Mouse (Mus musculus) MEL (cell line): ENCODE data around the gene Sorbs1. TPM values are rescaled to one million over a fixed set of nuclear protein-coding genes. Genes with fewer than 3 reads are reported as not detected.

ENCODE experiments used
- DNase-seq: peaks from one replicate; pipeline ENCODE4 v3.0.0; 2011; ENCODE audit warnings: low read depth, low spot score
- H3K27ac ChIP-seq: 2 replicates; pipeline ENCODE4 v1.5.1; 2012; ENCODE audit warnings: low read depth, mild to moderate bottlenecking, control low read depth, low read length, moderate library complexity; ENCODE audit not compliant: control insufficient read depth
- H3K27me3 ChIP-seq, 2 experiments: fragments of 150-350 bp in 1 of 2; sonication (generic) in 1 of 2; 2 replicates each; pipeline ENCODE4 v1.6.1; 2012; ENCODE audit warnings: low read length in 2 of 2, mild to moderate bottlenecking in 2 of 2, improper control_type of control experiment in 1 of 2, moderate library complexity in 1 of 2; ENCODE audit not compliant: insufficient read depth in 2 of 2, control insufficient read depth in 1 of 2
- H3K36me3 ChIP-seq, 2 experiments: 2 replicates each; pipeline ENCODE4 v1.6.1; 2012 to 2014; ENCODE audit warnings: low read length in 2 of 2, improper control_type of control experiment in 1 of 2, inconsistent platforms in 1 of 2, mild to moderate bottlenecking in 1 of 2; ENCODE audit not compliant: insufficient read depth in 2 of 2, control insufficient read depth in 1 of 2
- H3K4me1 ChIP-seq, 2 experiments: fragments of 150-350 bp in 1 of 2; sonication (generic) in 1 of 2; 2 replicates each; pipeline ENCODE4 v1.6.1; 2012; ENCODE audit warnings: low read length in 2 of 2, improper control_type of control experiment in 1 of 2, mild to moderate bottlenecking in 1 of 2; ENCODE audit not compliant: insufficient read depth in 2 of 2, control insufficient read depth in 1 of 2
- H3K4me3 ChIP-seq, 2 experiments: fragments of 150-350 bp in 1 of 2; sonication (generic) in 1 of 2; 2 replicates each; pipeline ENCODE4 v1.5.1; 2012; ENCODE audit warnings: low read depth in 2 of 2, low read length in 2 of 2, mild to moderate bottlenecking in 2 of 2, moderate library complexity in 2 of 2, control low read depth in 1 of 2, improper control_type of control experiment in 1 of 2; ENCODE audit not compliant: control insufficient read depth in 1 of 2, insufficient read depth in 1 of 2
- H3K79me2 ChIP-seq: 2 replicates; pipeline ENCODE4 v1.6.1; 2012; ENCODE audit warnings: mild to moderate bottlenecking, low read length, moderate library complexity; ENCODE audit not compliant: control insufficient read depth, poor library complexity, insufficient read depth
- H3K9ac ChIP-seq: 2 replicates; pipeline ENCODE4 v1.6.1; 2012; ENCODE audit warnings: low read depth, mild to moderate bottlenecking, control low read depth, low read length, moderate library complexity; ENCODE audit not compliant: control insufficient read depth, poor library complexity, severe bottlenecking
- H3K9me3 ChIP-seq: fragments of 150-350 bp; sonication (generic); replicated peaks from 2 replicates; pipeline ENCODE4 v1.6.1; 2012; ENCODE audit warnings: mild to moderate bottlenecking, low read length, improper control_type of control experiment, moderate library complexity; ENCODE audit not compliant: insufficient read depth
- BHLHE40 ChIP-seq: IDR thresholded peaks from 2 replicates; pipeline ENCODE4 v1.6.1; 2012; ENCODE audit warnings: low read depth, mild to moderate bottlenecking, inconsistent platforms, low read length, improper control_type of control experiment, borderline replicate concordance
- CHD1 ChIP-seq: IDR thresholded peaks from 2 replicates; pipeline ENCODE4 v1.6.1; 2012; ENCODE audit warnings: low read depth, mild to moderate bottlenecking, inconsistent platforms, low read length, improper control_type of control experiment
- EP300 ChIP-seq, 2 experiments: IDR thresholded peaks; 2 replicates each; pipeline ENCODE4 v1.6.1; 2011; ENCODE audit warnings: improper control_type of control experiment in 2 of 2, low read length in 2 of 2, low read depth in 1 of 2, mild to moderate bottlenecking in 1 of 2
- GATA1 ChIP-seq: IDR thresholded peaks from 2 replicates; pipeline ENCODE4 v1.6.1; 2011; ENCODE audit warnings: low read depth, low read length, improper control_type of control experiment
- MAX ChIP-seq: IDR thresholded peaks from 2 replicates; pipeline ENCODE4 v1.6.1; 2011; ENCODE audit warnings: low read length, improper control_type of control experiment
- MXI1 ChIP-seq: IDR thresholded peaks from 2 replicates; pipeline ENCODE4 v1.6.1; 2011; ENCODE audit warnings: mild to moderate bottlenecking, low read depth, low read length, improper control_type of control experiment
- MYC ChIP-seq: IDR thresholded peaks from 2 replicates; pipeline ENCODE4 v1.6.1; 2011; ENCODE audit warnings: low read depth, mild to moderate bottlenecking, low read length, improper control_type of control experiment, moderate library complexity
- POLR2AphosphoS5 ChIP-seq: IDR thresholded peaks from 2 replicates; pipeline ENCODE4 v1.6.1; 2012; ENCODE audit warnings: low read depth, borderline replicate concordance, mild to moderate bottlenecking, inconsistent platforms, low read length, moderate library complexity, mixed read lengths
- RCOR1 ChIP-seq: IDR thresholded peaks from 2 replicates; pipeline ENCODE4 v1.6.1; 2012; ENCODE audit warnings: low read depth, mild to moderate bottlenecking, inconsistent platforms, low read length, improper control_type of control experiment
- USF1 ChIP-seq: IDR thresholded peaks from 2 replicates; pipeline ENCODE4 v1.6.1; 2014; ENCODE audit warnings: low read depth, mild to moderate bottlenecking, inconsistent platforms, low read length, improper control_type of control experiment, moderate library complexity
- USF2 ChIP-seq, 2 experiments: IDR thresholded peaks; 2 replicates each; pipeline ENCODE4 v1.6.1; 2011 to 2012; ENCODE audit warnings: improper control_type of control experiment in 2 of 2, low read length in 2 of 2, borderline replicate concordance in 1 of 2, inconsistent platforms in 1 of 2, low read depth in 1 of 2, mild to moderate bottlenecking in 1 of 2; ENCODE audit not compliant: insufficient read depth in 1 of 2
- ZC3H11A ChIP-seq: IDR thresholded peaks from 2 replicates; pipeline ENCODE4 v1.6.1; 2012; ENCODE audit warnings: low read depth, mild to moderate bottlenecking, inconsistent platforms, low read length, improper control_type of control experiment
- ZKSCAN1 ChIP-seq: IDR thresholded peaks from 2 replicates; pipeline ENCODE4 v1.6.1; 2012; ENCODE audit warnings: low read depth, mild to moderate bottlenecking, inconsistent platforms, low read length, improper control_type of control experiment, moderate library complexity
- polyA plus RNA-seq, 2 experiments: library from polyadenylated mRNA; stranded (reverse) in 1 of 2; unstranded in 1 of 2; fragments of >175 nt in 1 of 2; fragments of >200 nt in 1 of 2; gene quantifications; 2 replicates each; pipeline versions ENCODE4 v1.2.1 to v1.2.4; 2012; ENCODE audit warnings: low replicate concordance in 2 of 2, low read depth in 1 of 2; ENCODE audit not compliant: insufficient read length in 2 of 2, insufficient read depth in 1 of 2, missing spikeins in 1 of 2
- total RNA-seq: library from RNA; depleted of rRNA; stranded (reverse); fragments of 300-350 nt; gene quantifications from 2 replicates; pipeline ENCODE4 v1.2.3, GENCODE M21; 2012

Sorbs1 gene
- total and polyA plus RNA-seq, 3 experiments: 1.3 to 5.3 TPM; not detected in 1

DNA sequence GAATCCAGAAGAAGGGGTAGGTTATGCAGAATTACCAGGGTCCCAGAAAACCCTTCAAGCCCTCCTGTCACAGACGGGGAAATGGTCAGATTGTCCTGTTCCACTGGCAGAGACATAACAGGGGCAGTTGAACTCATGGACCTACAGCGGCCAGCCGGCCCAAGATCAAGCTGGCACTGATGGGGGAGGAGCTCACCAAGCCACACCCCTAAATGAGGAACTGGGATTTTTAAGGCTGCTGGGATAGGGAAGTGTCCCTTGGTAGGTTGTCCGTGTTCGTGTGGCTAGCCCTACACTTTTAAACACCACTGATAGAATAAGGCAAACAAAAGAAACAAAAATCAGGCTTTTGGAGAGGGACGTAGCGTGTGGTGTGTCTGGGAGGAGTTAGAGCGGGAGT lies 236.1 kb downstream of the Sorbs1 start:
- TF ChIP-seq GATA1 (no peak), ZC3H11A (no peak), ZKSCAN1 (no peak), USF1 (no peak), RCOR1 (no peak), BHLHE40 (no peak), MAX (no peak), POLR2AphosphoS5 (no peak)
- TF ChIP-seq, all 39 proteins: peak for 0
- no peaks in the 10 kb centered on the region for H3K79me2 ChIP-seq
- no peak for DNase-seq

DNA sequence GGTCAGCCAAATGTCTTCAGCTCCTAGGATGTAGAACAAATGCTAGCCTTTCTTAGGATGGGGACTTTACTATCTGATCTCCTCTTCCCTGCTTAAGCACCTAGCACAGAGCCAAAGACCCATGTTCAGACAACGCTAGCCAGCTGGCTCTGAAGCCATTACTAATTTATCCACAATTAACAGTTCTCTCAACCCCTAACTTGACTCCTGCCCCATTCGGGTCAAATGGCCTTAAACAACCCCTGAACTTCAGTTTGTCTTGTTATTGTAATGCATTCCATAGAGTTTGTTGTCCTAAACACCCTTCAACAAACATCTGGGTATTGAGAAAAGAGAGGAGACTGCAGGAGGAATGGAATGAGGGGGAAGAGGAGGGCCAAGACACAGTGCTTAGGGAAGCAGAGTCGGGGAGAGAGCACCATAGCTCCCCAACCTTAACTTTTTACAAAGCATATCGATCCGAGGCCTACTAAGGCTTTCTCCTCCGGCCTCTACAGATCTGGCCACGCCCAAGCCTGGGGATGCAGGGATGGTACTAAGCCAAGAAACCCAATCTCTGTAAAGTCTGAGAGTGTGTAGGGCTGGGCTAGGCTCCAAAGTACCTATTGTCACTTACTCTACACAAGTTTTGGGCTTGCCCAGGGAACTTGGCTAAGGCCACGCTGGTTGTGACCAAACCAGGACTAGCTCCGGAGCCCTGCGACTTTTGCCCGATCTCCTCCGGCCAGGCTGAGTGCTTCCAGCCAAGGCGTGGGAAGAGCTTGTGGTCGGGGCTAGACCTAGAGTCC lies 238.0 kb downstream of the Sorbs1 start:
- no peak for DNase-seq
- H3K4me1 ChIP-seq: no peaks in the 10 kb centered on the region
- H3K9me3 ChIP-seq: no peaks in the 10 kb centered on the region
- H3K27ac ChIP-seq: no peak overlapping the region
- H3K9ac ChIP-seq: no peak overlapping the region
- no peak for TF ChIP-seq MXI1
- TF ChIP-seq MYC: no peak
- no peak for TF ChIP-seq USF1
- no peak for TF ChIP-seq CHD1
- no peak overlapping the region for H3K4me3 ChIP-seq
- H3K79me2 ChIP-seq: no peaks in the 10 kb centered on the region
- H3K27me3 ChIP-seq: no peaks in the 10 kb centered on the region
- H3K36me3 ChIP-seq: no peaks in the 10 kb centered on the region

More for the DNA sequence above, 236.1 kb downstream of the Sorbs1 start:
- Histone ChIP-seq H3K27me3 (no peaks in the 10 kb centered on the region), H3K27ac (no peak overlapping the region), H3K4me1 (no peaks in the 10 kb centered on the region), H3K9ac (no peak overlapping the region), H3K9me3 (no peaks in the 10 kb centered on the region), H3K36me3 (no peaks in the 10 kb centered on the region), H3K4me3 (no peak overlapping the region)

DNA sequence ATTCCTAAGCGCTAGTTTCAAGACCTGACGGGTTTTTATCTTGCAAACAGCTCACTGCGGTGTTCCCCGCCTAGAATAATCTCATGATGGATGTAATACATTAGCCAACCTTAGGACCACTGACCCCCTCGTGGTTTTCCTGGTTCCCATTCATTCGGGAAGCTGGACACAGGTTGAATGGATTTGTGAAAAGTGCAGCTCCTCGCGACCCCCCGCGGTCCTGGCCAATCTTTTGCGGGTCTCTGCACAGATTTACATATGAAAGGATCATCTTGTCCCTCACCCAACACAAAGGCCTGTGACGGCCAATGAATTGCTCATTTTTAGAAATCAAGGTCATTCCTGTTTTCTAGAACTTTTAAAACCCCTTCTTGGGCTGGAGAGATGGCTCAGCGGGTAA lies 240.9 kb downstream of the Sorbs1 start:
- H3K9ac ChIP-seq: no peak overlapping the region
- DNase-seq: no peak

More for the DNA sequence above, 240.9 kb downstream of the Sorbs1 start:
- Histone ChIP-seq H3K4me1 (no peaks in the 10 kb centered on the region), H3K79me2 (no peaks in the 10 kb centered on the region), H3K4me3 (no peak overlapping the region), H3K9me3 (no peaks in the 10 kb centered on the region), H3K27ac (no peak overlapping the region), H3K36me3 (no peaks in the 10 kb centered on the region), H3K27me3 (no peaks in the 10 kb centered on the region)
- TF ChIP-seq USF2 (IDR thresholded peaks at IDR 0.05; ENCODE audit: borderline replicate concordance in 1 of 2, insufficient read depth in 1 of 2, low read depth in 1 of 2, low read length in 2 of 2) (no peak), EP300 (IDR thresholded peaks at IDR 0.05; ENCODE audit: low read depth in 1 of 2, low read length in 2 of 2) (no peak), MXI1 (no peak)
